Mouse (Mus musculus): Measurements from ENCODE around the gene Ccr6. TPM values are rescaled to one million over a fixed set of nuclear protein-coding genes. Genes with fewer than 3 reads are reported as not detected.

Ccr6 gene
- polyA plus RNA-seq, 1 experiment = not detected

DNA sequence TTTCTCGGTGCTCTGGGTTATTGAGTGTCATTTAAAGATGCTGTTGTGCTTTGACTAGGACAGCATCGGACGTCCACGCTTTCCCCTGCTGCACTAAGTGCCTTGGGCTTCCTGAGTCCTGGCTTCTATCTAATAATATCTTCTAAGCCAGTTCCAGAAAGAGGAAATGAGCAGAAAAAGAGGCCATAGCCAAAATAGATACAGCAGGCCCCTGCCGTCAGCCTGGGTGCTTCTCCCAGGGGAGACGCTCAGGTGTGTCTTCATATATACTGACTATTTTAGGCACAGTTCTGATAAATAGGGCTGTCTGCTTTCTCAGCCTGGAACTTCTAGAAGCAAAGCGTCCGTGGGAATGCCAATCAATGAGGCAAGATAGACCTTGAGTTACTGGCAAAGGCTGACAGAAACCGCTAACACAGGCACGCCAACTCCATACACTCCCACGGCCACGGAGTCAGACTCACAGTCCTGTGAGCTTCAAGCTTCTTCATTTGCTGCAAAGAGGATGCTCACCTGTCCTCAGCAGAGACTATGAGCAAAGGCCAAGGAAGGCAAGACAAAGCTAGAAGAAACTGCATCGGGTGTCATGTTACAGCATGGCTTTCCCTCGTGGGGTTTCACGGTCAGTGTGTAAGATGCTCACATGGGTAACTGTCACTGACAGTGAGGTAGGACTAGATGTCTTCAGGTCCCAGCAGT is 2.3 kb downstream of the Ccr6 start:
- Histone ChIP-seq H3K79me3 (ENCODE audit: low read depth) (no peaks in the 10 kb centered on the region), H3K27me3 (ENCODE audit: control insufficient read depth, insufficient read depth, insufficient read length) (peaks cover 74% of the 10 kb centered on the region), H3ac (ENCODE audit: control insufficient read depth, insufficient read length, low read depth) (no peak overlapping the region), H3K4me3 (ENCODE audit: insufficient read depth, poor library complexity, severe bottlenecking) (no peak overlapping the region), H3K79me2 (ENCODE audit: control insufficient read depth, insufficient read depth) (no peaks in the 10 kb centered on the region), H3K36me3 (ENCODE audit: control insufficient read depth, insufficient read depth) (no peaks in the 10 kb centered on the region)
- TF ChIP-seq MAX (IDR thresholded peaks at IDR 0.05) (no peak), MYOD1 (IDR thresholded peaks at IDR 0.05; ENCODE audit: control insufficient read depth, insufficient read length, low read depth) (no peak), USF1 (IDR thresholded peaks at IDR 0.05; ENCODE audit: low read depth) (no peak), CTCF (IDR thresholded peaks at IDR 0.05; ENCODE audit: control insufficient read depth, insufficient read depth, insufficient read length) (no peak)

DNA sequence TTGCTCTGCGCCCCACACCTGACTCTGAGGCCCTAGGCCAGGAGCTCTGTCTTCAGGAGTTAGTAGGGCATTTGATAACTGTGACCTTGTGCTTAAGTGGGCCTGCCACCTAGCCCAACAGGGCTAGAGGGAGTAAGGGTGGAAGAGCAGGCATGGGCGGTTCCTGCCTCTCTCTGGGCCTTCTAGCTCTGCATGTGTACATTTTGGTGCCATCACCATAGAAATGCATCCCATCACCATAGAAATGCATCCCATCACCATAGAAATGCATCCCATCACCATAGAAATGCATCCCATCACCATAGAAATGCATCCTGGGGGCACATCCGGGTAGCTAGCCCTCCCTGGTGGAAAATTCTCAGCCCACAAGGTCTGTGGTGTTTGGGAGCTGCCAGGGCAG is 3.7 kb downstream of the Ccr6 start:
- no peak overlapping the region for H3K4me3 ChIP-seq (ENCODE audit: insufficient read depth, poor library complexity, severe bottlenecking)
- H3K79me3 ChIP-seq (ENCODE audit: low read depth) = no peaks in the 10 kb centered on the region
- no peaks in the 10 kb centered on the region for H3K79me2 ChIP-seq (ENCODE audit: control insufficient read depth, insufficient read depth)
- no peak overlapping the region for H3ac ChIP-seq (ENCODE audit: control insufficient read depth, insufficient read length, low read depth)
- peaks cover 78% of the 10 kb centered on the region for H3K27me3 ChIP-seq (ENCODE audit: control insufficient read depth, insufficient read depth, insufficient read length)
- TF ChIP-seq FOSL1 (IDR thresholded peaks at IDR 0.05; ENCODE audit: insufficient read depth, low read length, poor library complexity, severe bottlenecking) (no peak), MAX (IDR thresholded peaks at IDR 0.05) (no peak), MYOG (IDR thresholded peaks at IDR 0.05; ENCODE audit: control insufficient read depth, extremely low read depth, insufficient read length) (no peak), MYOD1 (IDR thresholded peaks at IDR 0.05; ENCODE audit: control insufficient read depth, insufficient read length, low read depth) (no peak), CEBPB (IDR thresholded peaks at IDR 0.05; ENCODE audit: low read depth) (no peak), CTCF (IDR thresholded peaks at IDR 0.05; ENCODE audit: control insufficient read depth, insufficient read depth, insufficient read length) (no peak)
- no peaks in the 10 kb centered on the region for H3K36me3 ChIP-seq (ENCODE audit: control insufficient read depth, insufficient read depth)

DNA sequence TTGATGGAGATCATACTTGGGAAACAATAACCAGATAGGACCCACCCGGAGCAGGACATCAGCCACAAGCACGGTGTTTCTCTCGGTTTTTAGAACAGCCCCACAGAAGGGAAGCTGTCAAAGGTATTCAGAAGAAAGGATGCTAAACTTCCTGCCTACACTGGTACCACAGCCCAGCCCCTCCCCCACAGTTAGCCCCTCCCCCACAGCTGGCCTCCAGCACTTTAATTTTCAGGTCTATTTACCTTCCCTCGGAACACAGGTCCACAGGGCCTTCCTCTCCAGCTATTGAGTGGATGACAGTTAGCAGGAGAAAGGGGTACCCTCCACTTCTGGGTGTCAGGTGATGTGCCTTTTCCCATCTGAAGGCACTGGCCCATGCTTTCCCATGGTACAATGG is 4.7 kb downstream of the Ccr6 start:
- H3K4me3 ChIP-seq (ENCODE audit: insufficient read depth, poor library complexity, severe bottlenecking) = no peak overlapping the region
- no peaks in the 10 kb centered on the region for H3K79me2 ChIP-seq (ENCODE audit: control insufficient read depth, insufficient read depth)
- no peak overlapping the region for H3ac ChIP-seq (ENCODE audit: control insufficient read depth, insufficient read length, low read depth)
- no peaks in the 10 kb centered on the region for H3K36me3 ChIP-seq (ENCODE audit: control insufficient read depth, insufficient read depth)
- peaks cover 81% of the 10 kb centered on the region for H3K27me3 ChIP-seq (ENCODE audit: control insufficient read depth, insufficient read depth, insufficient read length)
- no peaks in the 10 kb centered on the region for H3K79me3 ChIP-seq (ENCODE audit: low read depth)
- TF ChIP-seq USF1 (IDR thresholded peaks at IDR 0.05; ENCODE audit: low read depth) (no peak), CTCF (IDR thresholded peaks at IDR 0.05; ENCODE audit: control insufficient read depth, insufficient read depth, insufficient read length) (no peak), FOSL1 (IDR thresholded peaks at IDR 0.05; ENCODE audit: insufficient read depth, low read length, poor library complexity, severe bottlenecking) (no peak), CEBPB (IDR thresholded peaks at IDR 0.05; ENCODE audit: low read depth) (no peak), MYOG (IDR thresholded peaks at IDR 0.05; ENCODE audit: control insufficient read depth, extremely low read depth, insufficient read length) (no peak), MYOD1 (IDR thresholded peaks at IDR 0.05; ENCODE audit: control insufficient read depth, insufficient read length, low read depth) (no peak), MAX (IDR thresholded peaks at IDR 0.05) (no peak)

DNA sequence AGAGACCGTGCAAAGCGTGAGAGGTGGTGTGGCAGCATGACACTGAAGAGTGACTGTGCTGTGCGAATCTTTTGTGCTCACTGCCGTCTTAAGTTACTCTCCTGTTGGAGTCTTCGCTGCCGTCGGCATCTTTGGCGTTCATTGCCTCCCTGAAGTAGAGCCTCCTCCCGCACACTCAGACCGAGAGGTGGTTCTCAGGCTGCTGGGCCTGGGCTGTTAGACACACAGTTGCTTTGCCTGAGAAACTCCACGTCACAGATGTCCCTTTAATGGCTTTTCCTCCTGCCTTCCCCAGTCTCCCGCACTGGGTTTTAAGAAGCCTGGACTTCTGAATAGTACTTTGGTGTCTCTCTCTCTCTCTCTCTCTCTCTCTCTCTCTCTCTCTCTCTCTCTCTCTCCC is 5.8 kb downstream of the Ccr6 start:
- H3K27me3 ChIP-seq (ENCODE audit: control insufficient read depth, insufficient read depth, insufficient read length) = peaks cover 80% of the 10 kb centered on the region
- H3K36me3 ChIP-seq (ENCODE audit: control insufficient read depth, insufficient read depth) = no peaks in the 10 kb centered on the region
- no peak overlapping the region for H3K4me3 ChIP-seq (ENCODE audit: insufficient read depth, poor library complexity, severe bottlenecking)
- TF ChIP-seq FOSL1 (IDR thresholded peaks at IDR 0.05; ENCODE audit: insufficient read depth, low read length, poor library complexity, severe bottlenecking) (no peak), MYOD1 (IDR thresholded peaks at IDR 0.05; ENCODE audit: control insufficient read depth, insufficient read length, low read depth) (no peak), CTCF (IDR thresholded peaks at IDR 0.05; ENCODE audit: control insufficient read depth, insufficient read depth, insufficient read length) (no peak), MYOG (IDR thresholded peaks at IDR 0.05; ENCODE audit: control insufficient read depth, extremely low read depth, insufficient read length) (no peak), CEBPB (IDR thresholded peaks at IDR 0.05; ENCODE audit: low read depth) (no peak), USF1 (IDR thresholded peaks at IDR 0.05; ENCODE audit: low read depth) (no peak), MAX (IDR thresholded peaks at IDR 0.05) (no peak)
- H3K79me2 ChIP-seq (ENCODE audit: control insufficient read depth, insufficient read depth) = no peaks in the 10 kb centered on the region
- H3K79me3 ChIP-seq (ENCODE audit: low read depth) = no peaks in the 10 kb centered on the region
- no peak overlapping the region for H3ac ChIP-seq (ENCODE audit: control insufficient read depth, insufficient read length, low read depth)

DNA sequence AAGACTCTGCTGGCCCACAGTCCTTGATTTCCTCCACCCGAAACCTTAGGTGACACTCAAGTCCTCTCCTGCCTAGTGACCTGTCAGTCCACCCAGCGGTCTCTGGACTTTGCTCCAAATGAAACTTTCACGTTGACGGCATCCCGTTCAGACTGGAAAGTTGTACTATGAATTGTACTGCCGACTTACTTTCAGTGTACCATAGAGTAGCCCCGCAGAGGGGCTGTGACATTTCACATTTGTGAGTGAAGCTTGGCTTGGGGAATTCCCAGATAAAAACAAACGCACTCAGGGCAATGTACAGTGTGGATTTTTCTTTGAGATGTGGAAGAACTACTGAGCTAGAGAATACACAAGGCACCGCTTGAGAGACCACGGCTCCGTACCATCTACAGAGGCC is 6.3 kb downstream of the Ccr6 start:
- H3ac ChIP-seq (ENCODE audit: control insufficient read depth, insufficient read length, low read depth) = no peak overlapping the region
- TF ChIP-seq MYOD1 (IDR thresholded peaks at IDR 0.05; ENCODE audit: control insufficient read depth, insufficient read length, low read depth) = no peak
- no peak for TF ChIP-seq MAX (IDR thresholded peaks at IDR 0.05)
- TF ChIP-seq FOSL1 (IDR thresholded peaks at IDR 0.05; ENCODE audit: insufficient read depth, low read length, poor library complexity, severe bottlenecking) = no peak
- no peak for TF ChIP-seq CEBPB (IDR thresholded peaks at IDR 0.05; ENCODE audit: low read depth)
- no peak for TF ChIP-seq CTCF (IDR thresholded peaks at IDR 0.05; ENCODE audit: control insufficient read depth, insufficient read depth, insufficient read length)
- no peak for TF ChIP-seq USF1 (IDR thresholded peaks at IDR 0.05; ENCODE audit: low read depth)
- TF ChIP-seq MYOG (IDR thresholded peaks at IDR 0.05; ENCODE audit: control insufficient read depth, extremely low read depth, insufficient read length) = no peak
- H3K4me3 ChIP-seq (ENCODE audit: insufficient read depth, poor library complexity, severe bottlenecking) = no peak overlapping the region
- H3K79me2 ChIP-seq (ENCODE audit: control insufficient read depth, insufficient read depth) = no peaks in the 10 kb centered on the region
- peaks cover 83% of the 10 kb centered on the region for H3K27me3 ChIP-seq (ENCODE audit: control insufficient read depth, insufficient read depth, insufficient read length)
- no peaks in the 10 kb centered on the region for H3K79me3 ChIP-seq (ENCODE audit: low read depth)
- H3K36me3 ChIP-seq (ENCODE audit: control insufficient read depth, insufficient read depth) = no peaks in the 10 kb centered on the region

DNA sequence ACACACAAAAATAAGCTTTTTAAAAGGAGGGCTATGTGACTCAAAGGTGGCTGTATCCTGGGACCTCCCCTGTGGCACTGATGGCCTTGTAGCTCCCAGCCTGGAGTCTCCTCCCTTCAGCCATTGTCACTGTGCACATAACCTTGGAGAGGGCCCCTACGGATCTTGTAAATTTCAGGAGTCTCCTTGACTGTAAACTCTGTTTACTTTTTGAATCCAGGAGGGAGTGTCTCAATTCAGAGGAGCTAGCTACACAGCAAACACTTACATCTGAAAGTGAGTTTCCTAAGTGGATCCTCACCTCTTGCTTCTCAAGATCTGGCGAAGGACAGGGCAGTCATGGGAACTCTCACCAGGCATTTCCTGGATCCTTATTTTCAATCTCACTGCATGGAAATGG is 8.3 kb downstream of the Ccr6 start:
- peaks cover 75% of the 10 kb centered on the region for H3K27me3 ChIP-seq (ENCODE audit: control insufficient read depth, insufficient read depth, insufficient read length)
- no peak overlapping the region for H3K4me3 ChIP-seq (ENCODE audit: insufficient read depth, poor library complexity, severe bottlenecking)
- no peak for TF ChIP-seq USF1 (IDR thresholded peaks at IDR 0.05; ENCODE audit: low read depth)
- no peak for TF ChIP-seq MYOG (IDR thresholded peaks at IDR 0.05; ENCODE audit: control insufficient read depth, extremely low read depth, insufficient read length)
- no peak for TF ChIP-seq CTCF (IDR thresholded peaks at IDR 0.05; ENCODE audit: control insufficient read depth, insufficient read depth, insufficient read length)
- no peak for TF ChIP-seq MYOD1 (IDR thresholded peaks at IDR 0.05; ENCODE audit: control insufficient read depth, insufficient read length, low read depth)
- TF ChIP-seq FOSL1 (IDR thresholded peaks at IDR 0.05; ENCODE audit: insufficient read depth, low read length, poor library complexity, severe bottlenecking) = no peak
- TF ChIP-seq MAX (IDR thresholded peaks at IDR 0.05) = no peak
- H3K79me3 ChIP-seq (ENCODE audit: low read depth) = no peaks in the 10 kb centered on the region
- no peaks in the 10 kb centered on the region for H3K79me2 ChIP-seq (ENCODE audit: control insufficient read depth, insufficient read depth)
- H3K36me3 ChIP-seq (ENCODE audit: control insufficient read depth, insufficient read depth) = no peaks in the 10 kb centered on the region
- H3ac ChIP-seq (ENCODE audit: control insufficient read depth, insufficient read length, low read depth) = no peak overlapping the region

All from C2C12 (cell line).